Mouse (Mus musculus): ENCODE data around the gene Trem3.

Gene Trem3

GRCm38 (mm10) chr17:48272598-48272997 lies 25.0 kb downstream of the Trem3 start:
- no peak for DNase-seq

- no peak for DNase-seq
These were observed 26.5 kb downstream of the Trem3 start for GRCm38 (mm10) chr17:48274098-48274497.

GRCm38 (mm10) chr17:48274885-48275284 lies 27.3 kb downstream of the Trem3 start:
- peak; percentile 36 to 80 for DNase-seq

GRCm38 (mm10) chr17:48275736-48276135 lies 28.2 kb downstream of the Trem3 start:
- no peak for DNase-seq

- no peak for DNase-seq
These were observed 30.8 kb downstream of the Trem3 start for GRCm38 (mm10) chr17:48278381-48278780.

- no peak for DNase-seq
These were observed 31.4 kb downstream of the Trem3 start for GRCm38 (mm10) chr17:48279002-48279401.

GRCm38 (mm10) chr17:48280943-48281738 lies 33.6 kb downstream of the Trem3 start:
- no peak for DNase-seq

- no peak for DNase-seq
These were observed 34.1 kb downstream of the Trem3 start for GRCm38 (mm10) chr17:48281739-48282085.

- DNase-seq = no peak
These were observed 39.2 kb downstream of the Trem3 start for GRCm38 (mm10) chr17:48286765-48287164.

GRCm38 (mm10) chr17:48287276-48287675 lies 39.7 kb downstream of the Trem3 start:
- DNase-seq = no peak

GRCm38 (mm10) chr17:48293500-48294194 lies 46.1 kb downstream of the Trem3 start:
- DNase-seq = no peak

- no peak for DNase-seq
These were observed 51.6 kb downstream of the Trem3 start, which contains the start of gene Treml2 for GRCm38 (mm10) chr17:48299203-48299602. Treml2 (plus strand) TSS chr17:48299498.

GRCm38 (mm10) chr17:48299756-48300155 lies 52.2 kb downstream of the Trem3 start:
- DNase-seq = no peak

- DNase-seq = no peak
These were observed 52.6 kb downstream of the Trem3 start for GRCm38 (mm10) chr17:48300199-48300598.

- DNase-seq = no peak
These were observed 53.3 kb downstream of the Trem3 start for GRCm38 (mm10) chr17:48300861-48301260.

- DNase-seq = no peak
These were observed 54.2 kb downstream of the Trem3 start for GRCm38 (mm10) chr17:48301792-48302191.

All from kidney, adult 8-10 months (tissue).